Mouse (Mus musculus): ENCODE results near the gene Gm20388. TPM values are rescaled to one million over a fixed set of nuclear protein-coding genes. Genes with fewer than 3 reads are reported as not detected.

Gm20388 gene
- total RNA-seq, 2 experiments from 2014 or later = 1.3 to 8.5 TPM

GRCm38 (mm10) chr8:124311723-124312122 is 4401.1 kb downstream of the Gm20388 start:
- no peak for DNase-seq (ENCODE audit: low spot score in 2 of 2)

- DNase-seq (ENCODE audit: low spot score in 2 of 2) = no peak
These were observed 4401.6 kb downstream of the Gm20388 start for GRCm38 (mm10) chr8:124312228-124312627.

GRCm38 (mm10) chr8:124314803-124315202 is 4404.2 kb downstream of the Gm20388 start:
- DNase-seq (ENCODE audit: low spot score in 2 of 2) = no peak

GRCm38 (mm10) chr8:124316466-124317136 is 4406.0 kb downstream of the Gm20388 start:
- peak in 1 of 2 experiments; percentile 35 for DNase-seq (ENCODE audit: low spot score in 2 of 2)

- DNase-seq (ENCODE audit: low spot score in 2 of 2) = no peak
These were observed 4406.6 kb downstream of the Gm20388 start for GRCm38 (mm10) chr8:124317191-124317682.

- no peak for DNase-seq (ENCODE audit: low spot score in 2 of 2)
These were observed 4407.2 kb downstream of the Gm20388 start for GRCm38 (mm10) chr8:124317821-124318220.

- no peak for DNase-seq (ENCODE audit: low spot score in 2 of 2)
These were observed 4408.1 kb downstream of the Gm20388 start for GRCm38 (mm10) chr8:124318612-124319315.

GRCm38 (mm10) chr8:124319316-124319652 is 4408.6 kb downstream of the Gm20388 start:
- no peak for DNase-seq (ENCODE audit: low spot score in 2 of 2)

GRCm38 (mm10) chr8:124321227-124321840 is 4410.7 kb downstream of the Gm20388 start:
- no peak for DNase-seq (ENCODE audit: low spot score in 2 of 2)

GRCm38 (mm10) chr8:124323356-124323755 is 4412.7 kb downstream of the Gm20388 start:
- DNase-seq (ENCODE audit: low spot score in 2 of 2) = no peak

- no peak for DNase-seq (ENCODE audit: low spot score in 2 of 2)
These were observed 4417.6 kb downstream of the Gm20388 start for GRCm38 (mm10) chr8:124328259-124328658.

GRCm38 (mm10) chr8:124329690-124330089 is 4419.0 kb downstream of the Gm20388 start:
- DNase-seq (ENCODE audit: low spot score in 2 of 2) = no peak

GRCm38 (mm10) chr8:124330433-124330832 is 4419.8 kb downstream of the Gm20388 start:
- no peak for DNase-seq (ENCODE audit: low spot score in 2 of 2)

GRCm38 (mm10) chr8:124331094-124331493 is 4420.5 kb downstream of the Gm20388 start:
- DNase-seq (ENCODE audit: low spot score in 2 of 2) = no peak

GRCm38 (mm10) chr8:124331706-124332105 is 4421.1 kb downstream of the Gm20388 start:
- no peak for DNase-seq (ENCODE audit: low spot score in 2 of 2)

GRCm38 (mm10) chr8:124336302-124336701 is 4425.7 kb downstream of the Gm20388 start:
- DNase-seq (ENCODE audit: low spot score in 2 of 2) = no peak

GRCm38 (mm10) chr8:124339742-124340141 is 4429.1 kb downstream of the Gm20388 start:
- no peak for DNase-seq (ENCODE audit: low spot score in 2 of 2)

- DNase-seq (ENCODE audit: low spot score in 2 of 2) = no peak
These were observed 4429.9 kb downstream of the Gm20388 start for GRCm38 (mm10) chr8:124340360-124341068.

GRCm38 (mm10) chr8:124343151-124343550 is 4432.5 kb downstream of the Gm20388 start:
- DNase-seq (ENCODE audit: low spot score in 2 of 2) = no peak

GRCm38 (mm10) chr8:124343991-124344390 is 4433.4 kb downstream of the Gm20388 start:
- no peak for DNase-seq (ENCODE audit: low spot score in 2 of 2)

GRCm38 (mm10) chr8:124345098-124345497 is 4434.5 kb downstream of the Gm20388 start:
- no peak for DNase-seq (ENCODE audit: low spot score in 2 of 2)

Measured in adrenal gland, adult 18-20 months (tissue).